Mouse (Mus musculus): Measurements from ENCODE around the gene Kif27. TPM values are rescaled to one million over a fixed set of nuclear protein-coding genes. Genes with fewer than 3 reads are reported as not detected.

The Kif27 gene
- 0.36 to 0.38 TPM (median 0.37 TPM) in 4 replicates for total RNA-seq (2023)

GRCm38 (mm10) chr13:58358629-58359303 is at the start of gene Kif27:
Gene Kif27, minus strand, starts transcription at chr13:58359122.

GRCm38 (mm10) chr13:58403243-58403642 is 44.3 kb upstream of the Kif27 start, which contains the start of gene Hnrnpk:
Gene Hnrnpk, minus strand, starts transcription at chr13:58403343.

GRCm38 (mm10) chr13:58402003-58402743 is 43.3 kb upstream of the Kif27 start, which contains the start of gene Rmi1:
Gene Rmi1, plus strand, starts transcription at chr13:58402248.

GRCm38 (mm10) chr13:58384779-58385546 is 26.0 kb upstream of the Kif27 start, which contains the start of gene 2210016F16Rik:
Gene 2210016F16Rik, minus strand, starts transcription at chr13:58385225.

GRCm38 (mm10) chr13:58275599-58275998 is 83.3 kb downstream of the Kif27 start, which contains the start of gene Gkap1:
Gene Gkap1, minus strand, starts transcription at chr13:58275699.

Other genes starting within 250 kb of the Kif27 start
- gene Klhl3, start 245.5 kb downstream of the Kif27 start, total RNA-seq (2023): 0.09 to 0.23 TPM (median 0.16 TPM) in 3 of 4 replicates, not detected in the other
- gene Hnrnpa0, start 230.6 kb downstream of the Kif27 start, total RNA-seq (2023): 154 to 161 TPM (median 157 TPM) in 4 replicates
- 58.3 to 70.5 TPM (median 62.2 TPM) in 4 replicates for gene Idnk, start 201.5 kb downstream of the Kif27 start, total RNA-seq (2023)
- gene Ubqln1, start 143.5 kb downstream of the Kif27 start, total RNA-seq (2023): 97.7 to 106 TPM (median 103 TPM) in 4 replicates
- gene Gkap1, start 83.4 kb downstream of the Kif27 start, total RNA-seq (2023): 2.6 to 4.9 TPM (median 3.9 TPM) in 4 replicates
- gene 2210016F16Rik, start 26.1 kb upstream of the Kif27 start, total RNA-seq (2023): 11.8 to 13.6 TPM (median 12.4 TPM) in 4 replicates
- 47.2 to 61.5 TPM (median 51.5 TPM) in 4 replicates for gene Rmi1, start 43.1 kb upstream of the Kif27 start, total RNA-seq (2023)
- gene Hnrnpk, start 44.2 kb upstream of the Kif27 start, total RNA-seq (2023): 1,266 to 1,359 TPM (median 1,310 TPM) in 4 replicates

All from B cell, adult 62 days (primary cell).